Mouse (Mus musculus) frontal cortex, postnatal 36 days (tissue): Measurements from ENCODE around the gene Arhgap33.
"Not testable (repeated sequence)": the region's sequence is repeated elsewhere in the genome, so short reads cannot be mapped to it uniquely, and the experiment has no call there.

Experiments
- DNase-seq, 2 experiments: peaks; one replicate each; pipeline ENCODE4 v3.0.0; 2022; ENCODE audit warnings: low spot score in 2 of 2

Gene Arhgap33

GRCm38 (mm10) chr7:30553021-30553589 lies 18.2 kb upstream of the Arhgap33 start:
- no peak for DNase-seq

GRCm38 (mm10) chr7:30552102-30553020 lies 17.5 kb upstream of the Arhgap33 start, which contains the start of the genes Hspb6 and Proser3:
Gene Hspb6, plus strand, starts transcription at chr7:30552178.
Gene Proser3, minus strand, starts transcription at chr7:30552299.
- DNase-seq, result peak; percentile 94 to 98

- no peak for DNase-seq
Measured at GRCm38 (mm10) chr7:30551445-30552101, 16.7 kb upstream of the Arhgap33 start.

GRCm38 (mm10) chr7:30550603-30551002 lies 15.7 kb upstream of the Arhgap33 start:
- no peak for DNase-seq

- no peak for DNase-seq
Measured at GRCm38 (mm10) chr7:30549880-30550279, 15.0 kb upstream of the Arhgap33 start.

- DNase-seq, result no peak
Measured at GRCm38 (mm10) chr7:30544327-30544726, 9.5 kb upstream of the Arhgap33 start.

- no peak for DNase-seq
Measured at GRCm38 (mm10) chr7:30540572-30540971, 5.7 kb upstream of the Arhgap33 start.

GRCm38 (mm10) chr7:30533941-30534632 lies 773 bp downstream of the Arhgap33 start:
- peak in 1 of 2 experiments; percentile 51 for DNase-seq

GRCm38 (mm10) chr7:30532931-30533330 lies 1.9 kb downstream of the Arhgap33 start:
- no peak for DNase-seq

GRCm38 (mm10) chr7:30531291-30531815 lies 3.5 kb downstream of the Arhgap33 start:
- DNase-seq, result peak; percentile 66 to 84

- DNase-seq, result no peak
Measured at GRCm38 (mm10) chr7:30526981-30527380, 7.9 kb downstream of the Arhgap33 start.

GRCm38 (mm10) chr7:30526399-30526798 lies 8.5 kb downstream of the Arhgap33 start:
- DNase-seq, result no peak

- no peak for DNase-seq
Measured at GRCm38 (mm10) chr7:30525954-30526353, 8.9 kb downstream of the Arhgap33 start.

GRCm38 (mm10) chr7:30524487-30524886 lies 10.4 kb downstream of the Arhgap33 start:
- no peak for DNase-seq

GRCm38 (mm10) chr7:30522871-30523270 lies 12.0 kb downstream of the Arhgap33 start:
- no peak for DNase-seq

GRCm38 (mm10) chr7:30520856-30521255 lies 14.0 kb downstream of the Arhgap33 start:
- DNase-seq, result no peak

GRCm38 (mm10) chr7:30520396-30520795 lies 14.5 kb downstream of the Arhgap33 start:
- no peak for DNase-seq

- no peak for DNase-seq
Measured at GRCm38 (mm10) chr7:30518325-30518724, 16.5 kb downstream of the Arhgap33 start.

GRCm38 (mm10) chr7:30515003-30515760 lies 19.7 kb downstream of the Arhgap33 start:
- DNase-seq, result no peak

GRCm38 (mm10) chr7:30508061-30508460 lies 26.8 kb downstream of the Arhgap33 start:
- DNase-seq, result no peak

GRCm38 (mm10) chr7:30501159-30501558 lies 33.7 kb downstream of the Arhgap33 start:
- DNase-seq, result not testable (repeated sequence)
